Mouse (Mus musculus) forebrain, postnatal 0 days (tissue): ENCODE measurements around the gene Cop1. TPM values are rescaled to one million over a fixed set of nuclear protein-coding genes. Genes with fewer than 3 reads are reported as not detected.
"Not testable (repeated sequence)": the region's sequence is repeated elsewhere in the genome, so short reads cannot be mapped to it uniquely, and the experiment has no call there.

Source experiments
- ATAC-seq: fragments of 200-750 bp; cut with Nextera tagmentation; 2 replicates; pipeline ENCODE4 v1.8.0; 2017; ENCODE audit warnings: mild to moderate bottlenecking, moderate library complexity
- DNase-seq: peaks from one replicate; pipeline ENCODE4 v3.0.0-alpha.2; 2015
- H3K27ac ChIP-seq: fragments of 300-500 bp; sonication (generic); 2 replicates; pipeline ENCODE4 v1.5.1; 2014; ENCODE audit warnings: low read depth, mild to moderate bottlenecking, antibody characterized with exemption, low read length, moderate library complexity, mixed read lengths
- H3K27me3 ChIP-seq: fragments of 300-500 bp; sonication (generic); 2 replicates; pipeline ENCODE4 v1.6.1; 2014; ENCODE audit warnings: mild to moderate bottlenecking, low read length, mixed read lengths; ENCODE audit not compliant: insufficient read depth
- H3K36me3 ChIP-seq: fragments of 300-500 bp; sonication (generic); 2 replicates; pipeline ENCODE4 v1.6.1; 2014; ENCODE audit warnings: mild to moderate bottlenecking, moderate library complexity; ENCODE audit not compliant: insufficient read depth
- H3K4me1 ChIP-seq: fragments of 300-500 bp; sonication (generic); 2 replicates; pipeline ENCODE4 v1.6.1; 2014; ENCODE audit warnings: antibody characterized with exemption; ENCODE audit not compliant: insufficient read depth
- H3K4me2 ChIP-seq: fragments of 300-500 bp; sonication (generic); 2 replicates; pipeline ENCODE4 v1.6.1; 2014; ENCODE audit warnings: low read depth, mild to moderate bottlenecking, moderate library complexity
- H3K4me3 ChIP-seq: fragments of 300-500 bp; sonication (generic); 2 replicates; pipeline ENCODE4 v1.5.1; 2014; ENCODE audit warnings: low read depth, low read length, mixed read lengths
- H3K9ac ChIP-seq: fragments of 300-500 bp; sonication (generic); 2 replicates; pipeline ENCODE4 v1.6.1; 2014; ENCODE audit warnings: mild to moderate bottlenecking
- H3K9me3 ChIP-seq: fragments of 300-500 bp; sonication (generic); 2 replicates; pipeline ENCODE4 v1.6.1; 2016; ENCODE audit warnings: low read length
- CTCF ChIP-seq: sonication (generic); IDR thresholded peaks from 2 replicates; pipeline ENCODE4 v1.5.1; 2016; ENCODE audit warnings: antibody characterized with exemption, control low read depth, low read depth
- WGBS: fragments of 180-500 bp; shearing (Covaris S2); extraction: QIAGEN DNeasy Blood & Tissue Kit; methylation state at CpG from one replicate; pipeline ENCODE4 v1.1.7; 2014; 5-methylcytosine and 5-hydroxymethylcytosine counted together
- polyA plus RNA-seq: library from polyadenylated mRNA; unstranded; fragments of >200 nt; fragmentation: Nextera tagmentation; extraction: Ambion mirVana; gene quantifications from 2 replicates; pipeline ENCODE4 v1.2.1, GENCODE M21; 2015
- total RNA-seq: library from RNA; depleted of rRNA; stranded (reverse); fragments of >200 nt; gene quantifications from 2 replicates; pipeline ENCODE4 v1.2.3, GENCODE M21; 2014; rRNA removed

Cop1 gene
- total RNA-seq, result 147 and 173 TPM in 2 replicates
- 61.0 and 61.2 TPM in 2 replicates for polyA plus RNA-seq

DNA sequence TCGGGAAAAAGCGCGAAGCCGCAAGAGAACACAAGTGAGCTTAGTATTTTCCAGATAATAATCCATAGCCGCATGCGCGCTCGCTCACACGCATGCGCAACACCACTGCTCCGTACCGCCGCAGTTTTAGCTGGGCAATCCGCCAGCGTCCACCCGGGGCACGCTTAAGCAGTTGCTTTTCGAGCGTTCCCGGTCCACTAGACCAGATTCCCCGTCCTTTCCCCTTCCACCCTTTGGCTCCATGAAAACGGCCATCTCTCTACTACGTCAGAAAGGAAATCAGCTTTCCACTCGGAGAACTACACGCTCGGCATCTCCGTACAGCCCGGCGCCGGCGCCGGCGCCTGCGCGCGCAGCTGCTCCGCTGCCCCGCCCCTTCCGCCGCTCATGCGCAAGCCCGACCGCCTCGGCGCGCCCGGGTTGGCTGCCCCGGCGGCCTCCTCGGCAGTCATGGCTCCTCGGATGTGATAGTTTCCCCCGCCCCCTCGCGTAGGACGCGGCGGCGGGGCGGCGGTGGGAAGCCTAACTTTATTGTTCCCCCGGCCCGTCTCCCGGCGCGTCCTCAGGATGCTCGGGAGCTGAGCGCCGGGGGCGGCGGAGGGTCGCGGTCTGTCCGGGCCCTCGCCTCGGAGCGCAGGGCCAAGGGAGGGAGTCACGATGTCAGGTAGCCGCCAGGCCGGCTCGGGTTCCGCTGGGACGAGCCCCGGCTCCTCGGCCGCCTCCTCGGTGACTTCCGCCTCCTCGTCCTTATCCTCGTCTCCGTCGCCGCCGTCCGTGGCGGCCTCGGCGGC lies at the start of gene Cop1:
TSS of gene Cop1 (plus strand) at position 540 of the 791 bp plus-strand sequence.
- DNase-seq, result peak; percentile 98
- peak within 1 kb of the TSS; percentile 64 for H3K4me3 ChIP-seq
- WGBS, result under 1% methylated on average over 75 of the region's 97 CpGs
- H3K4me1 ChIP-seq, result peaks cover 11% of the 10 kb centered on the region; the same call in 1 of the 2 replicates
- peak within 1 kb of the TSS; percentile 98 for H3K27ac ChIP-seq
- peak within 1 kb of the TSS; percentile 63 for H3K4me2 ChIP-seq
- H3K36me3 ChIP-seq, H3K27me3 ChIP-seq, H3K9me3 ChIP-seq: not testable (repeated sequence)
- ATAC-seq, result peak; percentile 98
- peak within 1 kb of the TSS; percentile 76 for H3K9ac ChIP-seq

DNA sequence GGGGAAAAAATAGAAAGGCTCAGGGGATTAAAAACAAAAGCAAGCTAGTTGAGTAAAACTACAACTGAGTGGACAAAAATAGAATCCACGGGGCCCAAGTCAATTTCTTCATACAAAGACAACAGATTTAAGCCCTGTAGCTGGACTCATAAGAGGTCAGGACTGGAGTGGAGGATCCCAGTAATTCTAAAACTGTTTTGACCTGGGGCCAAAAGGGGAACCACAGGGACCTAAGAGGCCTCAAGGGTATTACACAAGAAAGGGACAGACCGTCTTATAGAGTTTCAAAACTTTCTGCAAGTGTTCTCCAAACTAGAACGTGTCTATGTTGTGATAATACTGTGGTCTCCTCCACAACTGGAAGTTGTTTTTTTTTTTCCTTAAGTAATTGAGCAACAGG lies 45.4 kb upstream of the Cop1 start:
- Histone ChIP-seq H3K27ac (no peak overlapping the region), H3K27me3 (no peaks in the 10 kb centered on the region), H3K4me1 (no peaks in the 10 kb centered on the region), H3K9ac (no peak overlapping the region), H3K4me3 (no peak overlapping the region), H3K36me3 (no peaks in the 10 kb centered on the region), H3K4me2 (no peak overlapping the region), H3K9me3 (no peaks in the 10 kb centered on the region)
- ATAC-seq (no peak), DNase-seq (no peak)
- TF ChIP-seq CTCF, result no peak
- WGBS, result 23% methylated on average over 3 of the region's 3 CpGs

DNA sequence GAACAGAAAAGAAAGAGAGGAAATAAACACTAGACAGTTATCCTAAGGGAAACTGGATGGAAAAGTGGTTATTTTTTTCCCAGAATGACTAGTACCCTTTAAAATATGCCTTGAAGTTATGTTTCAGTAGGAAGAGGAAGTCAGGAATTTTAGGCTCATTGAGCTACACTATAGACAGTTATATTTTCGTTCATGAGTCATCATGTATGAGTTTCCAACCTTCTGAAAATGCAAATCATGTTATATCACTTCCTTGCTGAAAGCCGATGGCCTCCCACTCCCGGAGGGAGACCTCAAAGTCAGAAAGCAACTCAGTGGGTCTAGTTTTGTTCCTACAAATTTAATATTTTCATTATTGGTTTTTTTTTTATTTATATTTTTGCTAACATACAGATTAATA lies 33.5 kb upstream of the Cop1 start:
- ATAC-seq, result no peak
- Histone ChIP-seq H3K4me2 (no peak overlapping the region), H3K4me1 (no peaks in the 10 kb centered on the region), H3K36me3 (no peaks in the 10 kb centered on the region), H3K9me3 (no peaks in the 10 kb centered on the region), H3K27ac (no peak overlapping the region), H3K4me3 (no peak overlapping the region), H3K27me3 (no peaks in the 10 kb centered on the region), H3K9ac (no peak overlapping the region)
- DNase-seq, result no peak
- 76% methylated on average over 3 of the region's 3 CpGs for WGBS
- TF ChIP-seq CTCF, result no peak

DNA sequence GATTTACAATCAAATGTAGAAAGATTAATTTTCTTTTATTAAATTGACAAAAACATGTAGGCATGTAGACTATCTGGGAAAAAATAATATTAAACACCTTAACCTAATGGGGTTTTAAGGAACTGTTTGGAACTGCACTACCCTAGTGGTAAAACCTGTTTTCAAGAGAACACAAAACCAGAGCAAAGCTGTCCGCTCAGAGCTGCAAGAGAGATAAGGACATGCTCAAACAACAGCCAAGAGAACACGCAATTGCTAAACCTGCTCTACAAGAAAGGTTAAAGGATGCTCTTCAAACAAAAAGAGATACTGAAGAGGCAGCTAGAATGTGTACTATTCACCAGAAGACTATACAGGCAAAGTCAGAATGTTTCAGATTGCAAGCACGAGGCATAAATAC lies 32.5 kb upstream of the Cop1 start:
- Histone ChIP-seq H3K4me2 (no peak overlapping the region), H3K36me3 (no peaks in the 10 kb centered on the region)
- WGBS, result 88% methylated on average over 3 of the region's 3 CpGs

DNA sequence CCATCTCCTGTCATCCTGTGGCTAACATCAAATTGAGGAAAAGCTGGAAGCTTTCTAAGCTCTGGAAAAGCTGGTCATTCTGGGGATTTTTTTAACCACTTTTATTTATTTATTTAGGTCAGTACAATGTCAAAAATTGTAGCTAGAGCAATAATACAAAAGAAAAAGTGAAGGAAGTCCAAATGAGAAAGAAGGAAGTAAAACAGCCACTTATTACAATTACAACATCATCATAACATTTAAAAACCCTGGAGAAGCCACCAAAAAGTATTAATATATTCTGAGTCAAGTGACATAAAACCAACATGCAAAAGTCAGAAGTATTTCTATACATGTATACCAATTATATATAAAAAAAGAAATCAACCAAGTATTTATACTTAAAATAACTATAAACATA lies 30.9 kb upstream of the Cop1 start:
- Histone ChIP-seq H3K9me3 (no peaks in the 10 kb centered on the region), H3K9ac (no peak overlapping the region), H3K4me1 (no peaks in the 10 kb centered on the region), H3K4me3 (no peak overlapping the region), H3K27me3 (no peaks in the 10 kb centered on the region), H3K4me2 (no peak overlapping the region), H3K27ac (no peak overlapping the region), H3K36me3 (no peaks in the 10 kb centered on the region)
- no peak for TF ChIP-seq CTCF
- ATAC-seq (no peak), DNase-seq (no peak)

More for the DNA sequence above, 32.5 kb upstream of the Cop1 start:
- TF ChIP-seq CTCF, result no peak
- Histone ChIP-seq H3K27me3 (no peaks in the 10 kb centered on the region), H3K4me3 (no peak overlapping the region), H3K27ac (no peak overlapping the region), H3K9me3 (no peaks in the 10 kb centered on the region), H3K4me1 (no peaks in the 10 kb centered on the region), H3K9ac (no peak overlapping the region)
- DNase-seq (no peak), ATAC-seq (no peak)

DNA sequence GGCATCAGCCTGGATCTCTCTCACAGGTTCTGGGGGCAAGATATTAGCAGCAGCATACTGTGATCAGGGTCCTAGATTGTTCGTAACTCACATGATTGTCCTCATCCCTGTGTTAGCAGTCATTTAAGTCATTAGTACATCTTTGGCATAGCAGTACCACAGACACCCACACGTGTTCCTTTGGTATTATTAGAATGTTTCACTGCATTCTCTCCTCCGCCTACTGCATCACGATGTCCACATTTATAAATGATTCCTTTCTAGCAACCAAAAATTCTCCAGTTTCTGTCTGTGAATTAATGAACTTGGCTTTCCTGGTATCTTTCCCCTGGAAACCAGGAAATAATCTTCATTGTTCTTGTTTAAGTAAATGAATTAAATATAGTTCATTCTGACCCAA lies 20.4 kb upstream of the Cop1 start:
- DNase-seq, result no peak
- Histone ChIP-seq H3K27me3 (no peaks in the 10 kb centered on the region), H3K27ac (no peak overlapping the region), H3K36me3 (no peaks in the 10 kb centered on the region), H3K4me2 (no peak overlapping the region), H3K4me1 (no peaks in the 10 kb centered on the region), H3K9me3 (no peaks in the 10 kb centered on the region), H3K4me3 (no peak overlapping the region), H3K9ac (no peak overlapping the region)
- TF ChIP-seq CTCF, result no peak
- ATAC-seq, result no peak
- 80% methylated on average over 4 of the region's 4 CpGs for WGBS

DNA sequence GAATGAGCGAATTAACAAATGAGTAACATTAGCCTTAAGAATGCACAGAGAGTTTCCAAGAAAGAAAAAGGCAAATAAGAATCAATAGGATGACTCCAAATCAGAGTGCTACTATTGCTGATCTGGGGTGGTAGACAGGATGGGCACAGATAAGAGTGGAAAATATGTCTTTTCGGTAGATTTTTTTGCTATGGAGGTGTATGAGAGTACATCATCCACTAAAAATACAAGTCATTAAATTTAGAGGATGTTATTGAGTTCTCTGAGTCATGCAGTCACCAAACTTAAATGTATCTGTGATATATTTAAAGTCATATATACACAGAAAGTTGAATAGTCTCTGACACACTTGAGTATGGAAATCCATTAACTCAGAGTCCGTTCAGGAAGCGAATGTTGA lies 14.7 kb upstream of the Cop1 start:
- Histone ChIP-seq H3K27me3 (no peaks in the 10 kb centered on the region), H3K4me1 (no peaks in the 10 kb centered on the region), H3K27ac (no peak overlapping the region), H3K9ac (no peak overlapping the region), H3K4me3 (no peak overlapping the region), H3K4me2 (no peak overlapping the region), H3K9me3 (no peaks in the 10 kb centered on the region), H3K36me3 (no peaks in the 10 kb centered on the region)
- ATAC-seq (no peak), DNase-seq (no peak)
- WGBS, result 95% methylated on average over 4 of the region's 4 CpGs
- no peak for TF ChIP-seq CTCF
